Comparison of ENCODE assay signal across 8 mouse cellular contexts in the genomic region with DNA sequence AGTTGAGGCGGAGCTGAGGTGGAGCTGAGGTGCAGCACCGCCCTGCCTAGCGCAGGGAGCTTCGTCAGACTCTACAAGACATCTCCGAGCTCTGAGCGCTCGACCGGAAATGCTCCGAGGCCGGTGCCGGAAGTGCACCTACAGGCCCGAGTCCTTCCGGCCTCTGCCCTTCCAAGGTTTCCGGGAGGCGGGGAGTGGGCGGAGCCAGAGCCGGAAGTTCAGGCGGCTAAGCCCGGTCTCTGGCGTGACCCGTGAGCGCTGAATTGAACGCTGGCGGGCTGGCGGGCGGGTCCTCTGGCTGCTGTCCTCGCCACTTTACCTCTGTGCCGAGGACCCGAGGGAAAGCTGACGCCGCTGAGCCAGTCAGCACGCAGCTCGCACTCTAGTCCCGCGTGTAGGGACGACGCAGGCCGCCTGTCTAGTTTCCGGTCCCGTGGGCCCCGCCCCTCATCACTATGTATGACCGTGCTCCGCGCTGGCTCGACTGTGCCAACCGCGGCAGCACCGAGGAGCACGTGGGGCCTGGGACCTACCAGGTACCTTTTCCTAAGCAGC. TPM values are rescaled to one million over a fixed set of nuclear protein-coding genes. Genes with fewer than 3 reads are reported as not detected.
A peak's percentile ranks its signal among the peaks of the same experiment; 100 is the strongest.
DNase-seq lines count a peak whose midpoint lies in the region; ATAC-seq and TF ChIP-seq lines count a peak whose summit lies in the region.

A gene (plus strand): TSS at position 251 of the 555 bp plus-strand sequence.

- WGBS in kidney, adult 2 months, result 2% methylated on average over 49 of the region's 49 CpGs
- WGBS in limb, embryonic 10.5 days, result under 1% methylated on average over 49 of the region's 49 CpGs
- 2% methylated on average over 49 of the region's 49 CpGs for WGBS in midbrain, embryonic 11.5 days

- peak within 1 kb of the TSS; percentile 79 for H3K4me3 ChIP-seq in kidney, adult 2 months (ENCODE audit: insufficient read depth, low read depth, low read length)
- peak within 1 kb of the TSS; percentile 67 for H3K4me3 ChIP-seq in limb, embryonic 10.5 days
- peak within 1 kb of the TSS; percentile 61 for H3K4me3 ChIP-seq in midbrain, embryonic 11.5 days (ENCODE audit: low read depth, low read length)

- H3K4me2 ChIP-seq in midbrain, embryonic 11.5 days, result peak within 1 kb of the TSS; percentile 76

- no peaks in the 10 kb centered on the region for H3K36me3 ChIP-seq in kidney, adult 2 months (ENCODE audit: control insufficient read depth, insufficient read depth, low read length)
- no peaks in the 10 kb centered on the region for H3K36me3 ChIP-seq in limb, embryonic 10.5 days
- no peaks in the 10 kb centered on the region for H3K36me3 ChIP-seq in midbrain, embryonic 11.5 days (ENCODE audit: control insufficient read depth, insufficient read depth, low read length)

- H3K9me3 ChIP-seq in limb, embryonic 10.5 days (replicated peaks), result no peaks in the 10 kb centered on the region
- no peaks in the 10 kb centered on the region for H3K9me3 ChIP-seq in midbrain, embryonic 11.5 days (ENCODE audit: control insufficient read depth, low read length)

- no peak for TF ChIP-seq CTCF in brain, embryonic 14.5 days (IDR thresholded peaks at IDR 0.05; ENCODE audit: borderline replicate concordance, extremely low read depth, insufficient read depth, insufficient read length)
- no peak for TF ChIP-seq CTCF in kidney, adult 2 months (conservative IDR thresholded peaks at IDR 0.05; ENCODE audit: insufficient read depth, insufficient read length, low read depth, low read length)

- peak; percentile 72 for ATAC-seq in erythroblast, adult 5-6 weeks (replicated peaks; ENCODE audit: low FRiP score, poor library complexity, severe bottlenecking)
- ATAC-seq in midbrain, embryonic 11.5 days (ENCODE audit: low FRiP score), result peak; percentile 99

- TF ChIP-seq POLR2A in brain, embryonic 14.5 days (IDR thresholded peaks at IDR 0.05; ENCODE audit: borderline replicate concordance, extremely low read depth, insufficient read depth, insufficient read length, poor library complexity, severe bottlenecking), result peak; percentile 60; the same call in 1 of the 2 replicates
- peak; percentile 25 for TF ChIP-seq POLR2A in kidney, adult 2 months (IDR thresholded peaks at IDR 0.05; ENCODE audit: low read depth, low read length)

- H3K27me3 ChIP-seq in kidney, adult 2 months (replicated peaks; ENCODE audit: control insufficient read depth, insufficient read depth, low read length), result no peaks in the 10 kb centered on the region
- peaks cover 28% of the 10 kb centered on the region for H3K27me3 ChIP-seq in limb, embryonic 10.5 days (ENCODE audit: low read depth, poor library complexity, severe bottlenecking)
- peaks cover 8% of the 10 kb centered on the region for H3K27me3 ChIP-seq in midbrain, embryonic 11.5 days (ENCODE audit: control insufficient read depth, insufficient read depth, low read length)

- no peaks in the 10 kb centered on the region for H3K4me1 ChIP-seq in kidney, adult 2 months (ENCODE audit: control insufficient read depth, insufficient read depth, low read length)
- peaks cover 10% of the 10 kb centered on the region; the same call in 1 of the 2 replicates for H3K4me1 ChIP-seq in limb, embryonic 10.5 days
- no peaks in the 10 kb centered on the region for H3K4me1 ChIP-seq in midbrain, embryonic 11.5 days (ENCODE audit: control insufficient read depth, insufficient read depth, low read length)

- peak; percentile 98 for DNase-seq in brain, embryonic 14.5 days (ENCODE audit: low read depth)
- peak; percentile 64 for DNase-seq in heart, adult 8-10 months (ENCODE audit: low spot score)
- DNase-seq in kidney, adult 2 months, result peak; percentile 93
- DNase-seq in limb, embryonic 10.5 days (ENCODE audit: low spot score), result peak; percentile 94
- peak; percentile 99 for DNase-seq in midbrain, embryonic 11.5 days (ENCODE audit: low spot score, missing footprints)
- DNase-seq in right cerebral cortex, postnatal 4 days, result peak; percentile 92
- DNase-seq in urinary bladder, postnatal 4 days (ENCODE audit: low spot score in 2 of 2), result peak; percentile 90 to 92

- H3K27ac ChIP-seq in kidney, adult 2 months (ENCODE audit: insufficient read depth, low read depth, low read length), result peak within 1 kb of the TSS; percentile 81
- H3K27ac ChIP-seq in limb, embryonic 10.5 days, result peak within 1 kb of the TSS; percentile 93
- H3K27ac ChIP-seq in midbrain, embryonic 11.5 days (ENCODE audit: low read depth, low read length), result peak within 1 kb of the TSS; percentile 94

- H3K9ac ChIP-seq in midbrain, embryonic 11.5 days (ENCODE audit: low read length), result peak within 1 kb of the TSS; percentile 77

RNA-seq across cellular contexts. Expression of the gene that starts here (rescaled TPM):
- polyA plus RNA-seq in brain, embryonic 14.5 days (2012; rRNA removed), result 0.03 and 0.04 TPM in 2 replicates
- total RNA-seq in erythroblast, adult 5-6 weeks (2015; ENCODE audit: low replicate concordance), result not detected in 2 replicates
- not detected in 2 replicates for total RNA-seq in erythroblast, adult 5-6 weeks (2017; ENCODE audit: low replicate concordance)
- not detected for total RNA-seq in heart, adult 8-10 months (2022)
- polyA plus RNA-seq in kidney, adult 2 months (2012; rRNA removed), result 0.04 and 0.06 TPM in 2 replicates
- 0.09 TPM in 1 of 2 replicates, not detected in the other for polyA plus RNA-seq in limb, embryonic 10.5 days (2016; fragmentation: Nextera tagmentation; extraction: Ambion mirVana)
- polyA plus RNA-seq in midbrain, embryonic 11.5 days (2014; fragmentation: Nextera tagmentation; extraction: Ambion mirVana), result 0.15 TPM in 2 replicates

Comparison
In these comparisons a context has a peak if more than half of its experiments do, and no peak if none do; other contexts are left out.
1. Peak in every context shown above with its lines: DNase-seq, ATAC-seq, H3K4me3 ChIP-seq and H3K27ac ChIP-seq.
2. Peak in DNase-seq in brain, embryonic 14.5 days; RNA of the gene not detected or under 1 TPM.
3. Peak in ATAC-seq in erythroblast, adult 5-6 weeks; RNA of the gene not detected or under 1 TPM.
4. Peak in DNase-seq in heart, adult 8-10 months; RNA of the gene not detected or under 1 TPM.
5. Peak in DNase-seq, H3K4me3 ChIP-seq and H3K27ac ChIP-seq in kidney, adult 2 months; RNA of the gene not detected or under 1 TPM.
6. Peak in DNase-seq, H3K4me3 ChIP-seq and H3K27ac ChIP-seq in limb, embryonic 10.5 days; RNA of the gene not detected or under 1 TPM.
7. Peak in DNase-seq, ATAC-seq, H3K4me3 ChIP-seq, H3K27ac ChIP-seq, H3K9ac ChIP-seq and H3K4me2 ChIP-seq in midbrain, embryonic 11.5 days; RNA of the gene not detected or under 1 TPM.